Mouse (Mus musculus) stomach, embryonic 16.5 days (tissue): Measurements from ENCODE around the gene Arhgap42. TPM values are rescaled to one million over a fixed set of nuclear protein-coding genes. Genes with fewer than 3 reads are reported as not detected.

ENCODE experiments used
- ATAC-seq: fragments of 200-750 bp; cut with Nextera tagmentation; 2 replicates; pipeline ENCODE4 v1.8.0; 2017; ENCODE audit warnings: moderate number of reproducible peaks, moderate TSS enrichment; ENCODE audit not compliant: insufficient read depth, low FRiP score
- H3K27ac ChIP-seq: fragments of 300-500 bp; sonication (generic); 2 replicates; pipeline ENCODE4 v1.5.1; 2014; ENCODE audit warnings: low read length
- H3K27me3 ChIP-seq: fragments of 300-500 bp; sonication (generic); 2 replicates; pipeline ENCODE4 v1.6.1; 2014; ENCODE audit warnings: low read length, control low read depth, mixed read lengths; ENCODE audit not compliant: control insufficient read depth, insufficient read depth
- H3K36me3 ChIP-seq: fragments of 300-500 bp; sonication (generic); 2 replicates; pipeline ENCODE4 v1.6.1; 2014; ENCODE audit warnings: low read length; ENCODE audit not compliant: control insufficient read depth, insufficient read depth
- H3K4me1 ChIP-seq: fragments of 300-500 bp; sonication (generic); 2 replicates; pipeline ENCODE4 v1.6.1; 2014; ENCODE audit warnings: low read length, control low read depth, mixed read lengths; ENCODE audit not compliant: control insufficient read depth, insufficient read depth
- H3K4me2 ChIP-seq: fragments of 300-500 bp; sonication (generic); 2 replicates; pipeline ENCODE4 v1.6.1; 2014; ENCODE audit warnings: low read depth, low read length, mixed read lengths
- H3K4me3 ChIP-seq: fragments of 300-500 bp; sonication (generic); replicated peaks from 2 replicates; pipeline ENCODE4 v1.5.1; 2014; ENCODE audit warnings: mild to moderate bottlenecking, low read length
- H3K9ac ChIP-seq: fragments of 300-500 bp; sonication (generic); 2 replicates; pipeline ENCODE4 v1.6.1; 2014; ENCODE audit warnings: low read length
- H3K9me3 ChIP-seq: fragments of 300-500 bp; sonication (generic); replicated peaks from 2 replicates; pipeline ENCODE4 v1.6.1; 2016; ENCODE audit warnings: low read length, control low read depth; ENCODE audit not compliant: control insufficient read depth
- WGBS: fragments of 180-500 bp; shearing (Covaris S2); extraction: QIAGEN DNeasy Blood & Tissue Kit; methylation state at CpG from one replicate; pipeline ENCODE4 v1.1.7; 2014; 5-methylcytosine and 5-hydroxymethylcytosine counted together
- polyA plus RNA-seq: library from polyadenylated mRNA; unstranded; fragments of >200 nt; fragmentation: Nextera tagmentation; extraction: Ambion mirVana; gene quantifications from 2 replicates; pipeline ENCODE4 v1.2.1, GENCODE M21; 2015

Gene Arhgap42
- polyA plus RNA-seq, 1 experiment from 2014 or later: 27.2 TPM

GRCm38 (mm10) chr9:9198645-9199044, 40.3 kb downstream of the Arhgap42 start:
- Histone ChIP-seq H3K27me3 (no peaks in the 10 kb centered on the region), H3K4me2 (no peak overlapping the region), H3K27ac (no peak overlapping the region), H3K9me3 (no peaks in the 10 kb centered on the region), H3K36me3 (no peaks in the 10 kb centered on the region), H3K4me3 (no peak overlapping the region), H3K9ac (no peak overlapping the region), H3K4me1 (peaks cover 23% of the 10 kb centered on the region)
- no peak for ATAC-seq
- WGBS: 18% methylated on average over 3 of the region's 3 CpGs

GRCm38 (mm10) chr9:9196046-9196445, 42.9 kb downstream of the Arhgap42 start:
- Histone ChIP-seq H3K27ac (no peak overlapping the region), H3K27me3 (no peaks in the 10 kb centered on the region), H3K36me3 (no peaks in the 10 kb centered on the region), H3K9me3 (no peaks in the 10 kb centered on the region), H3K9ac (no peak overlapping the region), H3K4me1 (peaks cover 22% of the 10 kb centered on the region), H3K4me2 (no peak overlapping the region), H3K4me3 (no peak overlapping the region)
- no peak for ATAC-seq

GRCm38 (mm10) chr9:9194496-9194895, 44.4 kb downstream of the Arhgap42 start:
- ATAC-seq: no peak
- H3K27me3 ChIP-seq: no peaks in the 10 kb centered on the region
- H3K9ac ChIP-seq: no peak overlapping the region
- no peaks in the 10 kb centered on the region for H3K36me3 ChIP-seq
- no peak overlapping the region for H3K27ac ChIP-seq
- no peak overlapping the region for H3K4me3 ChIP-seq
- no peak overlapping the region for H3K4me2 ChIP-seq
- H3K4me1 ChIP-seq: peaks cover 12% of the 10 kb centered on the region
- H3K9me3 ChIP-seq: no peaks in the 10 kb centered on the region
- WGBS: 61% methylated on average over 1 of the region's 1 CpGs

GRCm38 (mm10) chr9:9192716-9193115, 46.2 kb downstream of the Arhgap42 start:
- Histone ChIP-seq H3K4me3 (no peak overlapping the region), H3K36me3 (no peaks in the 10 kb centered on the region), H3K27me3 (no peaks in the 10 kb centered on the region), H3K9ac (no peak overlapping the region), H3K27ac (no peak overlapping the region), H3K4me1 (0 out of 2 replicates have a peak, but pooled peaks cover 3% of the 10 kb centered on the region), H3K4me2 (no peak overlapping the region), H3K9me3 (no peaks in the 10 kb centered on the region)
- WGBS: 89% methylated on average over 4 of the region's 4 CpGs
- no peak for ATAC-seq

GRCm38 (mm10) chr9:9190835-9191234, 48.1 kb downstream of the Arhgap42 start:
- Histone ChIP-seq H3K9ac (no peak overlapping the region), H3K27me3 (no peaks in the 10 kb centered on the region), H3K4me2 (no peak overlapping the region), H3K36me3 (no peaks in the 10 kb centered on the region), H3K9me3 (no peaks in the 10 kb centered on the region), H3K4me1 (0 out of 2 replicates have a peak, but pooled peaks cover 3% of the 10 kb centered on the region), H3K4me3 (no peak overlapping the region), H3K27ac (no peak overlapping the region)
- WGBS: 97% methylated on average over 1 of the region's 1 CpGs
- no peak for ATAC-seq

- Histone ChIP-seq H3K27ac (peak overlapping the region; percentile 16), H3K4me2 (no peak overlapping the region), H3K4me1 (0 out of 2 replicates have a peak, but pooled peaks cover 3% of the 10 kb centered on the region), H3K36me3 (no peaks in the 10 kb centered on the region), H3K9ac (no peak overlapping the region), H3K9me3 (no peaks in the 10 kb centered on the region), H3K27me3 (no peaks in the 10 kb centered on the region), H3K4me3 (no peak overlapping the region)
- WGBS: 68% methylated on average over 3 of the region's 3 CpGs
- no peak for ATAC-seq
Observed at GRCm38 (mm10) chr9:9188167-9188566, 50.7 kb downstream of the Arhgap42 start.

- H3K9me3 ChIP-seq: no peaks in the 10 kb centered on the region
- no peak overlapping the region for H3K4me2 ChIP-seq
- H3K27me3 ChIP-seq: no peaks in the 10 kb centered on the region
- no peaks in the 10 kb centered on the region for H3K36me3 ChIP-seq
- WGBS: 67% methylated on average over 4 of the region's 4 CpGs
- H3K9ac ChIP-seq: no peak overlapping the region
- H3K4me3 ChIP-seq: no peak overlapping the region
- H3K4me1 ChIP-seq: 0 out of 2 replicates have a peak, but pooled peaks cover 2% of the 10 kb centered on the region
- no peak for ATAC-seq
- no peak overlapping the region for H3K27ac ChIP-seq
Observed at GRCm38 (mm10) chr9:9177745-9178144, 61.2 kb downstream of the Arhgap42 start.

GRCm38 (mm10) chr9:9174924-9175323, 64.0 kb downstream of the Arhgap42 start:
- H3K4me3 ChIP-seq: no peak overlapping the region
- no peak overlapping the region for H3K27ac ChIP-seq
- no peak for ATAC-seq
- H3K4me2 ChIP-seq: no peak overlapping the region
- H3K4me1 ChIP-seq: peaks cover 9% of the 10 kb centered on the region
- H3K9ac ChIP-seq: no peak overlapping the region
- no peaks in the 10 kb centered on the region for H3K27me3 ChIP-seq
- H3K36me3 ChIP-seq: no peaks in the 10 kb centered on the region
- no peaks in the 10 kb centered on the region for H3K9me3 ChIP-seq
- WGBS: 64% methylated on average over 2 of the region's 2 CpGs

- no peak overlapping the region for H3K9ac ChIP-seq
- peak; percentile 91; the same call in 1 of the 2 replicates for ATAC-seq
- no peaks in the 10 kb centered on the region for H3K36me3 ChIP-seq
- H3K27ac ChIP-seq: peak overlapping the region; percentile 18
- H3K4me3 ChIP-seq: no peak overlapping the region
- no peaks in the 10 kb centered on the region for H3K9me3 ChIP-seq
- peaks cover 9% of the 10 kb centered on the region for H3K4me1 ChIP-seq
- no peaks in the 10 kb centered on the region for H3K27me3 ChIP-seq
- 66% methylated on average over 5 of the region's 5 CpGs for WGBS
- H3K4me2 ChIP-seq: no peak overlapping the region
Observed at GRCm38 (mm10) chr9:9174206-9174605, 64.7 kb downstream of the Arhgap42 start.

GRCm38 (mm10) chr9:9173091-9173490, 65.8 kb downstream of the Arhgap42 start:
- Histone ChIP-seq H3K4me1 (peaks cover 9% of the 10 kb centered on the region), H3K27ac (no peak overlapping the region), H3K36me3 (no peaks in the 10 kb centered on the region), H3K27me3 (no peaks in the 10 kb centered on the region), H3K4me2 (no peak overlapping the region), H3K9ac (no peak overlapping the region), H3K4me3 (no peak overlapping the region), H3K9me3 (no peaks in the 10 kb centered on the region)
- no peak for ATAC-seq
- 30% methylated on average over 1 of the region's 1 CpGs for WGBS
